Mouse (Mus musculus) splenic B cell, adult 2 months (primary cell): ENCODE measurements around the gene Mrm3.

Experiments used
- DNase-seq: peaks from one replicate; pipeline ENCODE4 v3.0.0-alpha.2; 2011; ENCODE audit warnings: low read depth, low spot score
- H3K27me3 ChIP-seq: 2 replicates; pipeline ENCODE4 v1.6.1; 2012; ENCODE audit warnings: mild to moderate bottlenecking, low read length, moderate library complexity, mixed read lengths; ENCODE audit not compliant: control insufficient read depth, poor library complexity, insufficient read depth, severe bottlenecking
- H3K36me3 ChIP-seq: 2 replicates; pipeline ENCODE4 v1.6.1; 2012; ENCODE audit warnings: mild to moderate bottlenecking, low read length, moderate library complexity, mixed read lengths; ENCODE audit not compliant: control insufficient read depth, poor library complexity, insufficient read depth, severe bottlenecking

Gene Mrm3

DNA sequence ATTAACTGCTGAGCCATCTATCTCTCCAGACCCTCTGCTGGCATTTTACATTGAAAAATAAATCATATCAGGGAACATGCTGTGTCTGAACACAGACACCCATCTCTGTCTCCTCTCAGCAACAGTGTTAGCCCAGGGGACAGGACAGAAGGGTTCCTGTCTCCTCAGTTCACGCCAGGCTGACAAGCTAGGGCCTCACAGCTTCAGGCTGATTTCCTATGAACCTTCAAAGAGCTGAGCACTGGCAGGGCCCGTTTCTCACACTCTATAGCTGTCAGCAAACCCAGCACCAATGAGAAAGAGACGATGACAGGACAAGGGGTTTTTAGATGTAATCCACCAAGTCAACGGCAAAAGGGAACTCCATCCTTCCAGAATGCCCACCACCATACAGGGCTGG, 48.4 kb downstream of the Mrm3 start:
- no peaks in the 10 kb centered on the region for H3K36me3 ChIP-seq
- no peaks in the 10 kb centered on the region for H3K27me3 ChIP-seq
- no peak for DNase-seq

DNA sequence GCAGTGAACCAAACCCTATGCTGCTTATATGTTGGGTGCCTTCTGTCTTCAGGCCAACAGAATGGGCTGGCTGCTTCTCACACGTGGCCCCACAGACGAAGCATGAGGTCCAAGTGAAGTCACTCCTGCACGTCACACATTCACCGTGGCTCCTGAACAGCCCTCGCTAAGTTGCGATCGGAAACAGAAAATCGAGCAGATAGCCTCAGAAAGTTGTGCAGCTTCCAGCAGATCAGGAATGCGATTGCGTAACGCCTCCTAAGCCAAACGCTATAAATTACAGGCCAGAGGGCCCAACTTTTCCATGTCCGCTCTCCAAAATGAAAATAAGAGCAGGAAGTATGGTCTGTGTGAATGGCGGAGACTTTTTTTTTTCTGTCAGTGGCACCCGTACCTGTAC, 48.9 kb downstream of the Mrm3 start:
- no peak for DNase-seq
- Histone ChIP-seq H3K36me3 (no peaks in the 10 kb centered on the region), H3K27me3 (no peaks in the 10 kb centered on the region)

GRCm38 (mm10) chr11:76292831-76293230, 49.3 kb downstream of the Mrm3 start:
- Histone ChIP-seq H3K36me3 (no peaks in the 10 kb centered on the region), H3K27me3 (no peaks in the 10 kb centered on the region)
- no peak for DNase-seq

- Histone ChIP-seq H3K27me3 (no peaks in the 10 kb centered on the region), H3K36me3 (no peaks in the 10 kb centered on the region)
- DNase-seq, result no peak
Observed at GRCm38 (mm10) chr11:76294078-76294477, 50.6 kb downstream of the Mrm3 start.

DNA sequence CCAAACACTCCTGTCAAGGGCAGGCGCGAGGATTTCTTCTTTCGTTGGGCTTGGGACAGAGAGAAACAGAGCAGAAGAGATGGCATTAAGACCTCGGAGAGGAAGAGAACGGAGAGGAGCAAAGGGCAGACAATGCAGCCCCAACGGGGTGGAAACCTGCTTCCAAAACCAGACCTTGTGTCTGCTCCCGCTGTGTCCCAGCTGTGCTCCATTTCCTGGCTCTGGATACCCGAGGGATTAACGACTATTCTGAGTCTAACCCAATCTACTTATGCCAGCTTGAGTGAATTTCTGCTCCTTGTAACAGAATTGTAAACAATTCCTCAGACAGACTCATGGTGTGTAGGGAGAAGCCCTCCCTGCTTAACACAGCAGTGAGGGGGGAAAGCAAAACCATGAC, 51.3 kb downstream of the Mrm3 start:
- no peaks in the 10 kb centered on the region for H3K27me3 ChIP-seq
- H3K36me3 ChIP-seq, result no peaks in the 10 kb centered on the region
- DNase-seq, result no peak

GRCm38 (mm10) chr11:76297252-76297651, 53.7 kb downstream of the Mrm3 start:
- no peaks in the 10 kb centered on the region; the same call in 1 of the 2 replicates for H3K27me3 ChIP-seq
- H3K36me3 ChIP-seq, result no peaks in the 10 kb centered on the region
- DNase-seq, result no peak

DNA sequence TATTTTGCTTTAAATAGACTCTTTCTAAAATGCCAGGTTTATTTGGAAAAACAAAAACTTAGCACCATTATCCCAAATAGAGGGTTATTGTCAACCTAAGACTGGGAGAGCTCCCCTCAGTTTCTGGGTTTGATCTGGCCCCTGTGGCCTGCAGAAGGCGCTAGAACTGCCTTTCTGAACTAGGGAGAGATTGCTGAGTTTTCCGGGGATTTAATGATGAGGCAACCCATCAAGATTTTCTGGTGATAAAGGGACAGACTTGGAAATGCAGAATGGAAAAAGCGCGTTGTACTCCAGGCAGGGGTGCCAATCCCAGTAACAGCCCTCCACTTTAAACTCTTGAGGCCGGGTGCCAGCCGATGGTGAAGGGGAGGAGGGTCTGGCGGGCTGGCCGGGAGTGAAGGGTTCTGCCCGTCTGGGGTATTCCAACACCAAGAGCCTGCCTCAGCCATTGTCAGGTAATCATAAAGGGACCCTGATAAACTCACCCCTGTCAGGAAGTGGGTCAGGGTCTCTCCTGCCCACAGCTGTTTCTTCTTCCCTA, 55.0 kb downstream of the Mrm3 start:
- no peak for DNase-seq
- no peaks in the 10 kb centered on the region; the same call in 1 of the 2 replicates for H3K27me3 ChIP-seq
- H3K36me3 ChIP-seq, result no peaks in the 10 kb centered on the region
